Mouse (Mus musculus): ENCODE measurements at regions not wholly inside any gene's neighbourhood (a gene's known extent, or its start where the extent isn't known, plus 50 kb on each side); places are given as distances from the start of the nearest gene placed in this dataset.

GRCm38 (mm10) chrX:151708055-151708670 is 92.4 kb upstream of the Huwe1 start:
- peak; percentile 37 to 38 for DNase-seq (ENCODE audit: low spot score in 2 of 2)

All from right cerebral cortex, postnatal 36 days (tissue).